Mouse (Mus musculus) spleen, adult 18-20 months (tissue): ENCODE data around the gene B3glct.

Experiments
- DNase-seq, 2 experiments: peaks; one replicate each; pipeline ENCODE4 v3.0.0; 2022; ENCODE audit warnings: mixed read lengths in 2 of 2

Gene B3glct

DNA sequence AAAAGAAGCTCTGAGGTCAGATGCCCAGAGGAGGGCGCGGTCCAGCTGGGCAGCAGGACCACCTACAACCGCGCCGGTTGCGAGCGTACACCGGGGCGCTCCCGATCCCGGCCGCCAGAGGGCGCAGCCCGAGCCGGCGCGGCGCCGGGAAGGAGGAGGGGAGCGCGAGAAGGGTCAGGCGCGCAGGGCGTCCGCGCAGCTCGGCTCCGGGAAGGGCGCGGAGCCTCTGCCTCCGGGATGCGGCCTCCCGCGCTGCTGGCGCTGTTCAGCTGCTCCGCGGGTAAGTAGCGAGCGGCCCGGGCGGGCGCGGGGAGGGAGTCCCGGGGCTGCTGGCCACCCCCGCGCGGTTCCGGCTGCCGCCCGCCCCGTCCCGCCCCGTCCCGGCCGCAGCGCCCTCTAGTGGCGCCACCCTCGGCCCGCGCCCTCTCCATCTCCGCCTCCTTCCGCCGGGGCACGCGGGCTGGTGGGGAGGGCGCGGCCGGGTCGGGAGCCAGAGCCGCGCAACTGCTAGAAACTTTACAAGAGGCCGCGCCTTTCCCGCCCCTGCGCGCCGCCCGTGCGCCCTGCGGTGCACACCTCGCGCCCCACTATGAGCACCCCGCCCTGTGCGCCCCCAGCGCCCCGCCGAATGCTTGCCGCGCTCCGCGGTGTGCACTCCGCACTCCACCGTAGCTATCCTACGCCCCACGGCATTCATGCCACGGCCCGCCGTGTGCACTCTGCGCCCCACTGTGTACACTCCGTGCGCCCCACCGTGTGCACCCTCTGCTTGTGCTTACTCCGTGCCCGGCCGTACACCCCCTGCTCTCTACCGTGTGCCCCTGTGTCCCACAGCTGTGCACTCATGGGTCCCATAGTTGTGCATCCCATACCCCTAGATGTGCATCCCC, at the start of gene B3glct:
Gene B3glct (plus strand): TSS at position 131 of the 890 bp plus-strand sequence.
- DNase-seq, result peak; percentile 73 to 90

DNA sequence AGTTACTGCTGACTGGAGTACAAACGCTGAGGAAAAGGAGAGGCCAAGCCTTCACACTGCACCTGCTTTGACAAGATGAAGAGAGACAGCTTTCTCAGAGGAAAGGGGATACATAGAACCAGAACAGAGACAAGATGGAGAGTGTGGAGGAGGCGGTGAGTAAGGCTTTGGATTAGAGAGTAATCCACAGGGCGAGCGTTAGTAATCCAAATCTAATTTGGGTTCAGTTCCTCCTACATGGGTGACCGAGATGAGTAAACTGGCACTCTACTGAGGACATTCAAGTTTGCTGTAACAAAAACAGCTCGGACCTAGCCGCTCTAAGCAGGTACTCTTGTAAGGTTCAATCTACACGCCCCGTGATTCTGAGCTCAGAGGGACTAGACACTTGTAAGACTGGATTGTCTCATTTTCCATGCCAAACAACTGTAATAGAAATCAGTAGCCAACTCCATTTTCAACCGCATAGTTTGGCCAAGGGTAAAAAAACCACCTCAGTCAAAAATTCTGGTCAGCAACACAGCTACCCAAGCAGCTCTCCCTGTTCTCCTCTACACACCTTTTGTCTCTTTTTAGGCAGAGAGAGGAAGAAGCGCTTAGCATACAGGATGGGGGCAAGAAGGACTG, 43.5 kb upstream of the B3glct start:
- no peak for DNase-seq

DNA sequence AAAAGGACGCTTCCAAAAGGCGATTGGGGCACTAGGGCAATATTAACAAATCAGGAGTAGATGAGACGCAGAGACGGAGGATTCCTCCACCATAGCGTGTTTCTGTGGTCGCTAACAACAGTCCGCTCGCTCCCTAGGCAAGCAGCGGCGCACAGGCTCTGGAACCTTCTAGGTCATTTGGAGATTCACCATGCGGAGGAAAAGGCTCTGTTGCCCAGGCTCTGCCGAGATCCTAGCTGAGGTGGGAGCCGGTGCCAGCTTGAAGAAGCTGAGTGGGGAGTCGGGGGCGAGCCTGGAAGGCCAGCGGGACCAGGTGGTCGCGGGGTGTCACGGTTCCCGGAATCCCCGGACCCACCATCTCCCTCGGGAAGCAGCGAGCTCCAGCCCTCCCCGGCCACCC, 42.5 kb upstream of the B3glct start:
- DNase-seq, result no peak

DNA sequence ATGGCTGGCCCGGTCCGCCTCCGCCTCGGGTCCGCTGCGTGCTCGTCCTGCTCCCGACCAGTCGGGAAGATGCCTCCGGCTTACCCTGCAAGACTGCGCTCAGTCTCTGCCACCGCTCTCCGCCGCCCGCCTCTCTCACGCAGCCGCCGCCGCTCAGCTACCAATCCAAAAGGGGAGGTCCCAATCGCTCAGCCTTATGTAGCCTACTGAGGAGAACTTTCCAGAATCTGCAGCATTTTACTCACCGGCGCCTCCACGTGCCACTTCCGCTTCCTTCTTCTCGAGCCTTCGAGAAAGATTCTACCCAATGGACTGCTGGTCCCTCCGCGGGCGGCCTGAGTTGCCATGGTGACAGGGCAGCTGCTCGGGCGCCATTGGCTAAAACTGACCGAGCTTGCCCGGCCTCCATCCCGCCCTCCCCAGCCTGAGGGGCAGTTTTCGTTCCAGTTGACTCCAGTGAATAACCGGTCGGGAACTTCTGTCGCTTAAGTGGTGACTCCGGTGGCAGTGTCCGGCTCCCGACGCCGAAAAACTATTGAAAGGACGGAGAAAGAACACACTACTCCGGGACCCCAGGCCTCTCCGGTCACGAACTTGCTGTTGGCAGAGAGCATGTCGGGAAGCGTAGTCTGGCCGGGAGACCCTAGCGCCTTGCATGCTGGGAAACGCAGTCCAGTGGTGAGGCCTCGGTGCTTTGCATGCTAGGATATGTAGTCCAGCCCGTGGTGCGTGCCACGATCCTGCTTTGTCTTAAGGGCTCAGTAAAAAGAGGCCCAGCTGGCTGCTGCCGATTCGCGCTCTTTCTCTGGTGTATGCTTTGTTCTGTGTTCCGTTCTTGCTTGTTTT, 41.7 kb upstream of the B3glct start, which contains the start of gene Hsph1:
Gene Hsph1 (minus strand): TSS at position 302 of the 846 bp plus-strand sequence.
- DNase-seq, result peak; percentile 90 to 96

DNA sequence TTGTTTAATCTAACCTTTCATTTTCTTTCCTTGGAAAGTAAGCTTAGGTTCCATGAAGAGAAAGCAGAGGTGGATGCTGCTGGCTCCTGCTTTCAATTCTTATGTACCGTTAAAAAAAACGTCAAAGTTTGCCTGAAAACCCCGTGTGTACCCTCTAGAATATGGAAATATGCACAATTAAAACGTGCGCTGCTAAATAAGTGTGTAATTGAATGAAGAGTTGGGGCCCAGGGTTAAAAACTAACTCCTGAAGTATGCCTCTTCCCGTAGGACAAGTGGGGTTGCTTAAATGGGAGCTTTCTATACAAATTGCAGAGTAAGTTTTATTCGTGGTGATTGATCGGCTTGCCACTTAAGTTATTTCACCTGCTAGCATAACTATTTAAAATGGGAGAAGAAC, 40.7 kb upstream of the B3glct start:
- DNase-seq, result no peak

DNA sequence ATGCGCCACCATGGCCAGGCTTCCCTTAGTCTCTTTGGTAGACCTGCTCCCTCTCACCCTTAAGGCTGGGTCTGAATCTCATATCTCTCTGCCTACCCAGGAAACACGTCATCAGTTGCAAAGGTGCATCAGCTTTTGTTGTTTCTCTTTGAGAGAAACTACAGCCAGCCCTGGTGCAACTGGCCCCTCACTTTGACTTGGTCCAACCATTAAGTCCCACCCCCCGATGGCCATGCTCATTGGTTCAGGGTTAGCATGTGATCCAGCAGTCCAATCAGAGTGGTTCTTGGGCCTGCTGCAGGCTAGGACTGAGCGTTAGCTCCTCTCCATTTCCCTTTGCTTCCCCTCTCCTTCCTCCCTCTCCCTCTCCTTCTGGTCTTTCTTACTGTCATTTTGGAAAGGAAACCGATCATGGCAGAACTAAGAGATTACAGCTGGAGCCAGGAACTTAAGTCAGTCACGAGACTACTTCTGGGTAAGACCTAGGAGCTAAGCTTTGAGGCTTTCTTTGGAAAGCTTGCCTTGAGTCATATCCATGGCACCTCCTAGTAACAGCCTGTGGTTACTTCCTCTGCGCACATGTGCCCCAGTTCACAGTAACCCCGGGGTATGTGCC, 36.6 kb upstream of the B3glct start:
- DNase-seq, result no peak

DNA sequence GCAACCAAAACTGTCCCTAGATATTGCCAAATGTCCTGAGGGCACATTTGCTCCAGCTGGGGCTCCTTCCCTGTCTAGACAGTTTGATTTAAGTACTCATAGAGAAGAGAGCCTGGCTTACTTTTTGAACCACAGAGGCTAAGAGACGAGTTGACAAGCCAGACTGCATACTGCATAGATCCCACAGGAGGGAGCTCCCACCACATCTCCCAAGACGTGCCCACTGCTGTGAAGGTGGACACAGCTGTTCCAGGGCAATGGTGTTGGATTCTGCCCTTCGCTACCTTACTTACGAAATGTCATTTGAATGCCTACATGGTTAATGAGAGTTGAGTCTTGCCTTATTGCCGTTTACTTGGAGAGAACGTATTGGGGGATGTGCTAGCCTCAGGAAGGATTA, 35.7 kb upstream of the B3glct start:
- DNase-seq, result no peak

DNA sequence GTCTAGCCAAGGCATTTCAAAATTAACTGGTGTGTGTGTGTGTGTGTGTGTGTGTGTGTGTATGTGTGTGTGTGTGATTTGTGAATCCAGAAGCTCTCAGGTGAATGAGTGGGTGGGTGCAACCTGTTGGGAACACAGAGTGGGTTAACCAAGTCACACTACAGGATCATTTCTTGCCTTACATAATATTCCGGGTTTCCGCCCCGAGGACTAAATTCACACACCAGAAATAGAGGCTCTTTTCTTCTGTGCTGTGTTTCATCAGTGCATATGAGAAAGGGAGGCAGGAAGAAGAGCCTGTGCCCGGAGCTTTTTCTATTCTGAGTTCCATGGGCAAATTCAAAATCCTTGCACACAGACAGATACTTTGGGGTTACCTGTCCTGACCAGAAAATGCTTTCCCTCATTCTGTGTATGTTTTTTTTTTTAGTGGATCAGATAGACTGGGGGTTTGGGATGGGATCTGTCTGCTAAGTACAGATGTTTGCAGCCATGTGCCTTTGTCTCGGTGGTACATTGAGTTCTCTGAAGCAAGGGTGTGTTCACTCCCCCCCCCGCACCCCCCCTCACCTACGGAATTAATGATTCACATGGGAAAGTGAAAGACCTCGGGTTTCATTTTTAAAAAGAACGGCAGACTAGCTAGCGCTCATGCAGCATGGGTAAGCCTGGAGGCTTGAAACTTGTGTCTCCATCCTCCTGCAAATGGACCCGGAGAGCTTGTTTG, 35.1 kb upstream of the B3glct start:
- no peak for DNase-seq

DNA sequence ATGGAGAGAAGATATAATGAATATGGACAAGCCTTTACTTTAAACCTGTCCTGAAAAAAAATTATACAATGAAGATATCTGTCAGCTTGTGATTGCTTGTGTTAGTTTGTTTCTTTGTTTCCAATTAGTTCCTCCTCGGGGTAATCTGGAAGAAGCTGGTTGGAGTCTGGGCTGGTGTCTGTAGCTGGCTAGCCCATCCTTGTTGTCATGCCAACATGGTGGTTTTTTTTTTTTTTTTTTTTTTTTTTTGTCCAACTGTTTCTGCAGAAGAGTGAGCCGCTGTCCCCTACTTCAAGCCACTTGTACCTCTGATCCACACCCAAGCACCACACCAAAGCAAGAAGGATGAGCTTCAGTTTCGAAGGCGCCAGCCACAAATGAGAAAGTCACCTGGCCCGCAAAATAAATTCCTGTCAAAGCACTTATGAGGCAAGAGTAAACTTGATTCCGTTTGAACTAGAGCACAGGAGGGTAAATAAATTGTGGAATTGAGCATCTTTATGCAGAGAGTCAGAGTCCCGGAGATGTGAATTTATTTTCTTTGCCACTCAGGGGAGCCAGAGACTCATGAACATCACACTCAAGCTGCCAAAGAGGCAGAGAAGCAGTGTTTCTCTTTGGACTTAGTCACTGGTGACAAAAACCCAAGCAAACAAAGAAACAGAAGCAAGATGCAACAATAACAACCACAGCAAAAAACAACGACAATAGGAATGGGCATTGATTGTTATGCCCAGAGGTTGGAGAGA, 30.5 kb upstream of the B3glct start:
- DNase-seq, result no peak

DNA sequence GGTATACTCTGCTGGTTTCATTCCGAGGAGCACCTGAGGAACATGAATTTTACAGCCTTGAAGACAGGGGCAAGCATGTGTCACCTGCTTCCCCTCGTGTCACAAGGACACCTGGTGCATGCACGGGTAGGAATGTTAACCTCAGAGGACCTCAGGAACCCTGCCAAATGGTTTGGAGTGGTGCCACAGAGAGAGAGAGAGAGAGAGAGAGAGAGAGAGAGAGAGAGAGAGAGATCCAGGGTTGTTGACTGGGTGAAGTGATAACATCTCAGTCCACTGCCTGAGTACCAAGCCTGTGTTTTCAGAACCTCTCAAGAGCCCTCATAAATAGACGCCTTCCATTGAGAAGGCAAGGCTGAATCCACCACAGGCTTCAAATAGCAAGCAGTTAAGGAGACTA, 29.8 kb upstream of the B3glct start:
- DNase-seq, result no peak

DNA sequence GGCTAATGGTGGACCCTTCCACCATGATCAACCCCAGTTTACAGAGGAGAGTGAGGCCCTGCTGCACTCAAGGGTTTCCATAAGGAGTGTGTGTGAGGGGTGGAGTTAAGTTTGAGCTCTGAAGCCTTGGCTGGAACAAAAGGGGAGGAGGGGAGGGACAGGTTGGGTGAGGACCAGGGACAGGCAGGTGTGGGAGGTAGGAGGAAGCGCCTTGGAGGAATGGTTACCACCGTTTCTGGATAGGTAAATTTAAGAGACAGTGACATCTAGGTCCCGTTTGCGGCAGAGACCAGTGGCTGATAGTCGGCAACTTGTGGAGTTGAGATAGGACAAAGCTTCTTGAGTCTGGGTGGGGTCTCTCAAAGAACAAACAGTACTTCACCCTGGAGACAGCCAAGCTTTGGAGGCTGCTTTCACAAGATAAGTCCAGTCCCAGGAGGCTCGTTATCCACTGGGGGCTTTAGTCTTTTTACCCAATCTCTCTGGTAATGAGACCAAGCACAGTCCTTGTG, 29.1 kb upstream of the B3glct start:
- no peak for DNase-seq

DNA sequence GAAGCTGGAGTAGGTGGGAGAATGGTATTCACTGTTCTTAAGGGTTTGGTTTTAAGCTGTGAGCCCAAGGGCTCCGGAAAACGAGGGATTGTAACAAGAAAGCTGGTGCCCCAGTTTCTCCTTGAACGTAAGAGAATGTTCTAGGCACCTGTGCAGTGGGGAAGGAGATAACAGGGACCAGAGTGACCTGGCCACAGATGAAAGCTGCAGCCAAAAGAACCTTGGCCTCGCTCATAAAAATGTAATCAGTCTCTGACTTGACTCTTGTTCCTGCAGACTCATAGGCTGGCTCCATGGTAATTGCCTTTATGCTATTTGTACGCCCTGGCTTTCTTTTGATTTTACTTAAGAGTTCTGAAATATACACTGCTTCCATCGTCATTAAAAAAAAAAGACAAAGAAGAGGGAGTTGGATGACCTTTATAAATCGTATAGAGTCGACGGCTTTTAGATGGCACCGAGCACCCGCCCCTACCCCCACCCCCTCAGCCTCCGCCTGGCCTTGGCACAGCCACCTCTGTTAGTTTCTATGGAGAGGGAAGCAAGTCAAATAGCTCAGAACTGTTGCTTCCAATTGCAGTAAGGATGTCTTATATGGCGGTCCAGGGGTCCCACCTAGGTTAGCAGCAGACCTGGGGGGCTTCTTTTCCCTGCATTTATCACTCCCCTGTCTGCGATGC, 28.4 kb upstream of the B3glct start:
- no peak for DNase-seq

DNA sequence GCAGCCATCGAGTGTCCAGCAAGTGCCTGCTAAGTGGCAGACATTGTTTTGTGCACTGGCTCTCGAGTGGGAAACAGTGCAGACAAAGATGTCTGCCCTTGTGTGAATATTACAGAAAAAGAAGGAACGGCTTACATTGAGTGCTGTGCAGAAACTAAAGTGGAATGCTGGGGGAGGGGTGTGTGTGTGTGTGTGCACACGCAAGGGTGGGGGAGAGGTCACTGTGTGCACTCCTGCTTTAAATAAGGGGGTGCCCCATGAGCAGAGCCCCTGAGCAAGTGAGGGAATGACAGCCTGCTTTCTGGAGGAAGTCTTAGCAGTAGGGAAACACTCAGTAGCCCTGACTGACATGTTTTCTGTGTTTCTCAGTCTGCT, 27.9 kb upstream of the B3glct start:
- no peak for DNase-seq

DNA sequence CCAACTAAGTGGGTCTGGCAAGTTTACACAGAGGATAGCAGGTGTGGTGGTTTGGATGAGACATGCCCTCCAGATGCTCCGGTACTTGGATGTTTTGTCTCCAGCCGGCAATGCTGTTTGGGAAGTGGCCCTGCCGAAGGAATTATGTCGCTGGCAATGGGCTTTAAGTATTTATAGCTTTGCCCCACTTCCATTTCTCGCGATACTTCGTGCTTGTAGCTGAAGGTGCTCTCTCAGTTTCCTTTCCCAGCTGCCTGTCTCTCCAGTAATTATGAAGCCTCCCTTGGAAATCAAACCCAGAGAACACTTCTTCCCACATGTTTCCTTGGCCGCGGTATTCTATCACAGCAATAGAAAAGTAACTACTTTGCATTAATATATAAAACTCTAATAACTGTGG, 22.4 kb upstream of the B3glct start:
- DNase-seq, result no peak

DNA sequence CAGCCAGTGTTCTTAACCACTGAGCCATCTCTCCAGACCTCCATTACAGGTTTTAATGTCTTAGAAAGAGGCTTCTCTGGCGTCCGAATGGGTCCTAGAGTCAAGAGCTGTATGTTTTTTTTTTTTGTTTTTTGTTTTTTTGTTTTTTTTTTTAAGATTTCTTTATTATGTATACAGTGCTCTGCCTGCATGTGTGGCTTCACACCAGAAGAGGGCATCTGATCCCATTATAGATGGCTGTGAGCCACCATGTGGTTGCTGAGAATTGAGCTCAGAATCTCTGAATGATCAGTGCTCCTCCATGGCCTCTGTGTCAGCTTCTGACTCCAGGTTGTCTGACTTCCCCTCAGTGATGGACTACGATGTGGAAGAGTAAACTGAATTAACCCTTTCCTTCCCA, 20.0 kb upstream of the B3glct start:
- DNase-seq, result no peak

DNA sequence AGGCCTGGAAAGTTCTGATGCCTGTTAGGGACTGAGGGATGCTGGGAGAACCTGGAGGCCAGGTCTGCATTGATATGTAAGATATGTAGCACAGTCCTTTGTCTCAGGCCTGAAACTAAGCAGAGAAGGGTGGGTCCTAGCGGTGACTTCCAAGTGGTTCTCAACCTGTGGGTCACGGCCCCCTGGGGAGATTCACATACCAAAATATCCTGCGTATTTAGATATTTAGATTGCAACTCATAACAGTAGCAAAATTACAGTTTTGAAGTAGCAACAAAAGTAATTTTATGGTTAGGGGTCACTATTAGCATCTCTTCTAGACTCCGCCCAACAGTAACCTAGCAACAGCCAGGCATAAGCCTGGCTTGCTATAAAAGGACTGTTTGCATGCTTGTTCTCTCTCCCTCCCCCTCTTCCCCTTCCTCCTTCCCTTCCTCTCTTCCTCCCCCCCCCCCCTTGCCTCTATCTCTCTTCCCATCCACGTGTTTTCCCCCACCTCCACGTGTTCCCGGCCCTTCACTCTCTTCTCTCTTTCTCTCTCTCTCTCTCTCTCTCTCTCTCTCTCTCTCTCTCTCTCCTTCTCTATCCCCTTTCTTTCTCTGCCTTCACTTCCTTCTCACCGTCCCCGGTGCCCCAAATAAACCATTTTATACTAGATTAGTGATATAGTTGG, 19.2 kb upstream of the B3glct start:
- no peak for DNase-seq

DNA sequence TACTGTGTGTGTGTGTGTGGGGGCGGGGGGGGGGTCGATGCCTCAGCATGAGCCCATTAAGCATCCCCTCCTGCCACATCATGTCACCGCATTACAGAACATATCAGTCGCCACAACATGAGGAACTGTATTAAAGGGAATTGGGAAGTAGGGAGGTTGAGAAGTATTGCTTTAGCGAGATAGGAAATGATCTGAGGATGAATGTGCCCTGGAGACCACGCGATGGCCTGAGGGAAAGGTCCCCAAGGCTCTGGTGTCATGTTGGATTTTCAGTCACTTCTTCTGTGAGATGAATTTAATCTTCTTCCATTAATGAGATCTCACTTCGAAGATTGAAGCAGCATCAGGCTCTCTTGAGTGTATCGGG, 18.6 kb upstream of the B3glct start:
- no peak for DNase-seq

DNA sequence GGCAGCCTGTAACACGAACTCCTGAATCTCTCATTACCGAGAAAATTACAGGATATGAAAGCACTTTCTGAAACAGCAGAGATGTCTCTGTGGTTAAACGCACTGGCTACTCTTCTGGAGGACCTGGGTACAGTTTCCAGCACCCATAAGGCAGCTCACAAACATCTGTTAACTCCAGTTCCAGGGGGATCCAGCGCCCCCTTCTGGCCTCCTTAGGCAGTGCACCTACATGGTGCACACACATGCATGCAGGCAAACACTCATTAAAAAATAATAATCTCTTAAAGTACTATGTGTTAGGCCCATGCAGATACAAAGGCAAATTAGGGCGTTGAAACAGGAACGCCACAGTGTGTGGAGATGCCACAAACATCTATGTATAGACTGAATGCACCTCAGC, 16.6 kb upstream of the B3glct start:
- DNase-seq, result no peak

DNA sequence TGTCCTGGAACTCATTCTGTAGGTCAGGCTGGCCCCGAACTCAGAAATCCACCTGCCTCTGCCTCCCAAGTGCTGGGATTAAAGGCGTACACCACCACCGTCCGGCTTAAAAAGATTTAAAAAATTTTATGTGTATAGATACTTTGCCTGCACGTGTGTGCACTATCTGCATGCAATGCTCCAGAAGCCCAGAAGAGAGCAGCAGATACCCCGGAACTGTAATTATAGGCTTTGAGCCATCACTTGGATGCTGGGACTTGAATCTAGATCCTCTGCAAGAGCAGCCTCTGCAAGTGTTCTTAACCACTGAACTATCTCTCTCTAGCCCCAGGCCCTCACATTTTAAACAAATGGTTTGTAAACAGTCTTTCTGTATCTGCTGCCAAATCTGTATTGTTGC, 15.1 kb upstream of the B3glct start:
- no peak for DNase-seq

DNA sequence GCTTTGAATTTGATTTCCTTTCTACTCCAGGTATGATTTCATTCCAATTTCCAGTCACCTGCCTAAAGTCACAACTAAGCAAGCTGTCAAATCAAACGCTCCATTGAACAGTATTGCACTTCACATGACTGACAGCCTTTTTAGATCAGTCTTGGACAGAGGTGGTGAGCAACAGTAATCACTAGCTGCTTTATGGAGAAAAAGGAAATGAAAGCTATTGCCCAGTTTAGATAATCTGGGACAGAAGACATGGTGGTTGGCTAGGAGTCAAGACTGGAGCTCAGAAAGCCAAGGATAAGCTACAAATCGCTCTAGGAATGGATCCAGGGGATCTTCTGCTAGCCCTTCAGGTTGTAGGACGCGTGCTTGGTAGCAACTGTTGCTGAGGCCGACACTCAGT, 14.6 kb upstream of the B3glct start:
- no peak for DNase-seq
